Mouse (Mus musculus) liver, embryonic 14.5 days (tissue): ENCODE results near the gene Mgat4c. TPM values are rescaled to one million over a fixed set of nuclear protein-coding genes. Genes with fewer than 3 reads are reported as not detected.

Source experiments
- ATAC-seq: fragments of 200-750 bp; cut with Nextera tagmentation; 2 replicates; pipeline ENCODE4 v1.8.0; 2017; ENCODE audit warnings: moderate number of reproducible peaks, mild to moderate bottlenecking, moderate library complexity; ENCODE audit not compliant: insufficient read depth
- DNase-seq, 3 experiments: peaks; one replicate each; pipeline ENCODE4 v3.0.0-alpha.2; 2012 to 2013; ENCODE audit warnings: low read depth in 3 of 3, low spot score in 3 of 3
- H3K27ac ChIP-seq: fragments of 300-500 bp; sonication (generic); 2 replicates; pipeline ENCODE4 v1.5.1; 2014; ENCODE audit warnings: moderate library complexity, mild to moderate bottlenecking, control low read depth, inconsistent platforms
- H3K27me3 ChIP-seq: fragments of 300-500 bp; sonication (generic); 2 replicates; pipeline ENCODE4 v1.6.1; 2014; ENCODE audit warnings: mild to moderate bottlenecking, low read length, moderate library complexity; ENCODE audit not compliant: control insufficient read depth, insufficient read depth
- H3K36me3 ChIP-seq: fragments of 300-500 bp; sonication (generic); replicated peaks from 2 replicates; pipeline ENCODE4 v1.6.1; 2014; ENCODE audit warnings: low read depth; ENCODE audit not compliant: control insufficient read depth, insufficient read depth
- H3K4me1 ChIP-seq, 2 experiments: fragments of 200-500 bp in 1 of 2; fragments of 300-500 bp in 1 of 2; sonication (generic) in 1 of 2; replicated peaks; 2 replicates each; pipeline ENCODE4 v1.6.1; 2012 to 2014; ENCODE audit warnings: antibody characterized with exemption in 1 of 2, inconsistent platforms in 1 of 2, low read length in 1 of 2; ENCODE audit not compliant: control insufficient read depth in 2 of 2, insufficient read depth in 2 of 2
- H3K4me2 ChIP-seq: fragments of 300-500 bp; sonication (generic); 2 replicates; pipeline ENCODE4 v1.6.1; 2014; ENCODE audit warnings: low read depth, mild to moderate bottlenecking, control low read depth, moderate library complexity
- H3K4me3 ChIP-seq, 2 experiments: fragments of 200-500 bp in 1 of 2; fragments of 300-500 bp in 1 of 2; sonication (generic) in 1 of 2; 2 replicates each; pipeline ENCODE4 v1.5.1; 2012 to 2014; ENCODE audit warnings: low read depth in 2 of 2, low read length in 2 of 2, mild to moderate bottlenecking in 2 of 2, control low read depth in 1 of 2, inconsistent platforms in 1 of 2, moderate library complexity in 1 of 2; ENCODE audit not compliant: insufficient read depth in 1 of 2
- H3K9ac ChIP-seq: fragments of 300-500 bp; sonication (generic); replicated peaks from 2 replicates; pipeline ENCODE4 v1.6.1; 2014; ENCODE audit warnings: mild to moderate bottlenecking, control low read depth, moderate library complexity
- H3K9me3 ChIP-seq: fragments of 300-500 bp; sonication (generic); 2 replicates; pipeline ENCODE4 v1.6.1; 2016; ENCODE audit warnings: low read length, mixed read lengths; ENCODE audit not compliant: control insufficient read depth
- CTCF ChIP-seq: IDR thresholded peaks from 2 replicates; pipeline ENCODE4 v1.5.1; 2016; ENCODE audit warnings: antibody characterized with exemption, low read depth, control low read depth
- EP300 ChIP-seq: IDR thresholded peaks from 2 replicates; pipeline ENCODE4 v1.6.1; 2016; ENCODE audit warnings: antibody characterized with exemption, low read depth
- WGBS: fragments of 180-500 bp; shearing (Covaris S2); extraction: QIAGEN DNeasy Blood & Tissue Kit; methylation state at CpG from one replicate; pipeline ENCODE4 v1.1.7; 2014; ENCODE audit not compliant: insufficient replicate concordance; 5-methylcytosine and 5-hydroxymethylcytosine counted together
- polyA plus RNA-seq, 2 experiments: library from polyadenylated mRNA; depleted of rRNA in 1 of 2; stranded (reverse) in 1 of 2; unstranded in 1 of 2; fragments of >200 nt; fragmentation: Nextera tagmentation in 1 of 2; extraction: Ambion mirVana in 1 of 2; gene quantifications; 2 replicates each; pipeline versions ENCODE4 v1.2.1 to v1.2.3; 2012 to 2014

Mgat4c gene
- polyA plus RNA-seq, 2 experiments = not detected

- TF ChIP-seq EP300 (no peak), CTCF (no peak)
- H3K27me3 ChIP-seq = no peaks in the 10 kb centered on the region
- H3K4me2 ChIP-seq = no peak overlapping the region
- H3K27ac ChIP-seq = no peak overlapping the region
- H3K4me1 ChIP-seq = no peaks in the 10 kb centered on the region
- DNase-seq (no peak), ATAC-seq (no peak)
- H3K9me3 ChIP-seq = no peaks in the 10 kb centered on the region
- H3K36me3 ChIP-seq = no peaks in the 10 kb centered on the region
- H3K9ac ChIP-seq = no peak overlapping the region
- 65% methylated on average over 1 of the region's 1 CpGs for WGBS
- no peak overlapping the region for H3K4me3 ChIP-seq
Observed at GRCm38 (mm10) chr10:101770688-101771087, 89.4 kb downstream of the Mgat4c start.

GRCm38 (mm10) chr10:101771157-101771556 is 89.9 kb downstream of the Mgat4c start:
- no peaks in the 10 kb centered on the region for H3K9me3 ChIP-seq
- H3K4me1 ChIP-seq = no peaks in the 10 kb centered on the region
- no peak for TF ChIP-seq EP300
- TF ChIP-seq CTCF = no peak
- no peak overlapping the region for H3K4me3 ChIP-seq
- 64% methylated on average over 4 of the region's 4 CpGs for WGBS
- no peak overlapping the region for H3K4me2 ChIP-seq
- no peak overlapping the region for H3K9ac ChIP-seq
- H3K27ac ChIP-seq = no peak overlapping the region
- H3K27me3 ChIP-seq = no peaks in the 10 kb centered on the region
- no peaks in the 10 kb centered on the region for H3K36me3 ChIP-seq
- no peak for DNase-seq
- no peak for ATAC-seq

DNA sequence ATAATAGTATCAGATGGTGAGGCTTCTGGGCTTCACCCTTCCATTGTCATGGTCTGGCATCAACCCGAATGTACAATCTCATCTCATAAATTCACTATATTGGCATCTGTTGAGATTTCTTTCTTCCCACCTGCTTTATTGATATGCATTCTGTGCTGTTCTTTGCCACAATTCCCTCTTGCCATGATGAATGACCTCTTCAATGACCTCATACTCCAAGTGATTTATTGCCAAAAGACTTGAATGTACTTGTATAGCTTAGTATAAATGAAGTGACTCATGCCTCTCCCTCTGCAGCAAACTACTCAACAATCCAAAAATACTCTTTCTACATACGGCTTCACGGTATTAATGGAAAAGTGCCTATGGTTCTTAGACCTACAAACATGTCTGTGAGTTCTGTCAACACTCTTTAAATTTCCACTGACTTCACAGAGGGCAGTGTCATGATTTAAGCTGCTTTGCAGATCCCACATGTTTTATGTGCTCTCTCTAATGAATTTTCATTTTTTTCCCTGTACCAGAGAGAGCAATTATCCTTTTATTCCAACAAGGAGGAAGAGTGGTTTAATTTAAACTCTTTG is 102.0 kb downstream of the Mgat4c start:
- ATAC-seq (no peak), DNase-seq (no peak)
- Histone ChIP-seq H3K27me3 (no peaks in the 10 kb centered on the region), H3K36me3 (no peaks in the 10 kb centered on the region), H3K27ac (no peak overlapping the region), H3K4me3 (no peak overlapping the region), H3K9me3 (no peaks in the 10 kb centered on the region), H3K9ac (no peak overlapping the region), H3K4me2 (no peak overlapping the region), H3K4me1 (no peaks in the 10 kb centered on the region)
- 59% methylated on average over 3 of the region's 3 CpGs for WGBS
- TF ChIP-seq CTCF = no peak

DNA sequence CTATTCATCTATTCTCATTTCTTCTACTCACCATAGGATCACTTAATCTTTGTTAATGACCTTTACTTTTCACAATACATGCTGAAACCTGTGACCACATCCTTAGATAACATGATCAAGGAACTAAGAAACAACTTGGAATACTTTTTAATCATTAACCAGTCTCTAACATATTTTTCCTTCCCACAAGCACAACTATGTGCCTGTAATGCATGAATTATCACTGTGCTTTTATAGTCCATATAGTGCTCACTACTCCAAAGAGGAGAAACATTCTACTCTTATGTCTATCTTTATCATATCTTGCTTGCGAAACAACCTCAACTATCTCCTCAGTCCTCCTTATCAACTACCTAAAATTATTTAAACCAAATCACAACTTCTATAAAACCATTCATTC is 114.2 kb downstream of the Mgat4c start:
- Histone ChIP-seq H3K36me3 (no peaks in the 10 kb centered on the region), H3K9ac (no peak overlapping the region), H3K9me3 (no peaks in the 10 kb centered on the region), H3K4me2 (no peak overlapping the region), H3K27me3 (no peaks in the 10 kb centered on the region), H3K27ac (no peak overlapping the region), H3K4me1 (no peaks in the 10 kb centered on the region), H3K4me3 (no peak overlapping the region)
- DNase-seq (no peak), ATAC-seq (no peak)
- TF ChIP-seq CTCF = no peak
- TF ChIP-seq EP300 = no peak
- WGBS = 55% methylated on average over 1 of the region's 1 CpGs

GRCm38 (mm10) chr10:101798831-101799474 is 117.7 kb downstream of the Mgat4c start:
- H3K4me1 ChIP-seq = no peaks in the 10 kb centered on the region
- TF ChIP-seq CTCF = no peak
- no peak for TF ChIP-seq EP300
- H3K36me3 ChIP-seq = no peaks in the 10 kb centered on the region
- no peaks in the 10 kb centered on the region for H3K27me3 ChIP-seq
- no peak overlapping the region for H3K27ac ChIP-seq
- ATAC-seq (no peak), DNase-seq (no peak)
- no peak overlapping the region for H3K9ac ChIP-seq
- H3K4me3 ChIP-seq = no peak overlapping the region
- no peak overlapping the region for H3K4me2 ChIP-seq
- WGBS = 36% methylated on average over 2 of the region's 2 CpGs
- no peaks in the 10 kb centered on the region for H3K9me3 ChIP-seq
